Mouse (Mus musculus): ENCODE results near the gene Olfr402. TPM values are rescaled to one million over a fixed set of nuclear protein-coding genes. Genes with fewer than 3 reads are reported as not detected.

Gene Olfr402
- polyA plus RNA-seq (2012; rRNA removed) = not detected in 2 replicates

DNA sequence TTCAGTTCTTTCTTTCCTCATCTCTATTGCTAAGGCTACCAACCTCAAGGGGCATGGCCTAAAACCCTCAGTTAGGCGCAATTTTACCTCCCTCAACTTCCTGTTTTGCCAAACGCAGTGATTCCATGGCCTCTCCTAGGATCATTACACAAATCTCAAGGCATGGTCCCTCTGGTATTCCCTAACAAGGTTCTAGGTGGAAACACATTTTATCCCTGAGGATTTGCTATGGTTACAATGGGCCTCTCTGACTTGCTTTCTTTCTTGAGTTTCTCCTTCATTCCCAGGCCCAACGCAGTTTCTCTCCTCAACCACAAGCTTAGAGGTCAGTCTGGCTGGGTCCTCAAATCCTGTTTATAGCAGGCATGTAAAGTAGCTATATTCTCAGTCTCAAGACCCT lies at the start of gene Olfr402:
Gene Olfr402, plus strand, starts transcription at position 301 of the 400 bp plus-strand sequence.

DNA sequence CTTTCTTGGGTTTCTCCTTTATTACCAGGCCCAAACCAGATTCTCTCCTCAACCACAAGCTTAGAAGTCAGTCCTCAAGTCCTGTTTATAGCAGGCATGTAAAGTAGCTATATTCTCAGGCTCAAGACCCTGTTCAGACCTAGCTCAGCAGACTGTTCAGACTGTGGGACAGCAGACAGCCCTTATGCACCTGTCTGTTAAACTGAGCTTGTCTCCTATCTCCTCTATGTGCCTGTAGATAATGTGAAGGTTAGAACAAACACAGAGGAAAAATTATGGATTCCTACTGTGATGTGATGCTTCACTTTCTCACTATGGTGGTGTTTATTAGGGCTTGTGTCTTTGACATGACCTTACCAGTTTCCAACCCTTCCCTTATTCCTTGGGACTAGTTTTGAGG lies 39.9 kb upstream of the Olfr402 start, which contains the start of gene Olfr401:
Gene Olfr401, plus strand, starts transcription at position 301 of the 400 bp plus-strand sequence.

DNA sequence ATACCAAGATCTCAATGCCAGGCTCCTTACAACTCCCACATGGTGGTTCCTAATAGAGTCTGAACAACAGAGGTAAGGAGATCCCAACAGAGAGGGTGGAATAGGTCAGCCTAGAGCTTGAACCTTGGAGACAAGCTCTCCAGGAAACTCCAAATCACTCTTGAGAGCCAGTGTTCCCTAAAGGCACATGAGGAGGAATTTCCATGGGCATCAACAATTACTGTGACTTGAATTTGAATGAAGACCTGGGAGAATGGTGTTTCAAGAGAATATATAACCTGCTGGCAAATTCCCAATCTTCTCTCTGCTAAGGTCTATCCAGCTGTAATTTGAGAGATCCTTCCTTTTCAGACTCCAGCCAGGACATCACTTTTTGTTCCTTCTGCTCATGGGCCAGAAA lies 32.6 kb downstream of the Olfr402 start, which contains the start of gene Olfr403:
Gene Olfr403, plus strand, starts transcription at position 301 of the 400 bp plus-strand sequence.

Other genes with a start within 250 kb of the Olfr402 start
- not detected in 2 replicates for gene Olfr395, start 244.2 kb upstream of the Olfr402 start, polyA plus RNA-seq (2012; rRNA removed)
- not detected in 2 replicates for gene Olfr23, start 216.9 kb upstream of the Olfr402 start, polyA plus RNA-seq (2012; rRNA removed)
- gene Olfr397, start 192.7 kb upstream of the Olfr402 start, polyA plus RNA-seq (2012; rRNA removed) = not detected in 2 replicates
- gene Olfr398, start 163.1 kb upstream of the Olfr402 start, polyA plus RNA-seq (2012; rRNA removed) = not detected in 2 replicates
- not detected in 2 replicates for gene Olfr139, start 97.0 kb upstream of the Olfr402 start, polyA plus RNA-seq (2012; rRNA removed)
- not detected in 2 replicates for gene Olfr399, start 96.9 kb upstream of the Olfr402 start, polyA plus RNA-seq (2012; rRNA removed)
- not detected in 2 replicates for gene Zfp616, start 83.6 kb upstream of the Olfr402 start, polyA plus RNA-seq (2012; rRNA removed)
- gene Olfr401, start 39.8 kb upstream of the Olfr402 start, polyA plus RNA-seq (2012; rRNA removed) = not detected in 2 replicates
- gene Olfr403, start 32.7 kb downstream of the Olfr402 start, polyA plus RNA-seq (2012; rRNA removed) = not detected in 2 replicates
- not detected in 2 replicates for gene Olfr43, start 57.9 kb downstream of the Olfr402 start, polyA plus RNA-seq (2012; rRNA removed)
- gene Olfr406, start 106.3 kb downstream of the Olfr402 start, polyA plus RNA-seq (2012; rRNA removed) = not detected in 2 replicates
- not detected in 2 replicates for gene Olfr59, start 130.2 kb downstream of the Olfr402 start, polyA plus RNA-seq (2012; rRNA removed)
- not detected in 2 replicates for gene Olfr410, start 184.5 kb downstream of the Olfr402 start, polyA plus RNA-seq (2012; rRNA removed)
- gene Olfr411, start 199.1 kb downstream of the Olfr402 start, polyA plus RNA-seq (2012; rRNA removed) = 0.10 TPM in 2 replicates
- gene Olfr412, start 208.5 kb downstream of the Olfr402 start, polyA plus RNA-seq (2012; rRNA removed) = not detected in 2 replicates

Data from colon, adult 2 months (tissue).